Mouse (Mus musculus): ENCODE results near the gene Rnf39. TPM values are rescaled to one million over a fixed set of nuclear protein-coding genes. Genes with fewer than 3 reads are reported as not detected.

Rnf39 gene
- 1 to 10 TPM; 3.0 to 4.6 TPM for total RNA-seq (2021)
- long read RNA-seq = 0 reads

GRCm38 (mm10) chr17:36942791-36943471, at the start of gene Rnf39:
Gene Rnf39 (plus strand): TSS chr17:36942918.
- peak in 1 of 2 experiments; percentile 41 for DNase-seq (ENCODE audit: low spot score in 2 of 2)

- DNase-seq (ENCODE audit: low spot score in 2 of 2) = no peak
Measured at GRCm38 (mm10) chr17:36893387-36893786, 49.3 kb upstream of the Rnf39 start.

- peak in 1 of 2 experiments; percentile 46 for DNase-seq (ENCODE audit: low spot score in 2 of 2)
Measured at GRCm38 (mm10) chr17:36896583-36896982, 46.1 kb upstream of the Rnf39 start.

- no peak for DNase-seq (ENCODE audit: low spot score in 2 of 2)
Measured at GRCm38 (mm10) chr17:36897065-36897464, 45.7 kb upstream of the Rnf39 start.

- no peak for DNase-seq (ENCODE audit: low spot score in 2 of 2)
Measured at GRCm38 (mm10) chr17:36897552-36898205, 45.0 kb upstream of the Rnf39 start, which contains the start of gene Trim31. Gene Trim31 (plus strand): TSS chr17:36898118.

GRCm38 (mm10) chr17:36899376-36899775, 43.3 kb upstream of the Rnf39 start:
- no peak for DNase-seq (ENCODE audit: low spot score in 2 of 2)

- peak; percentile 59 to 78 for DNase-seq (ENCODE audit: low spot score in 2 of 2)
Measured at GRCm38 (mm10) chr17:36900001-36900400, 42.7 kb upstream of the Rnf39 start.

- DNase-seq (ENCODE audit: low spot score in 2 of 2) = no peak
Measured at GRCm38 (mm10) chr17:36900691-36901090, 42.0 kb upstream of the Rnf39 start.

GRCm38 (mm10) chr17:36903651-36904050, 39.1 kb upstream of the Rnf39 start:
- DNase-seq (ENCODE audit: low spot score in 2 of 2) = peak in 1 of 2 experiments; percentile 10

- DNase-seq (ENCODE audit: low spot score in 2 of 2) = no peak
Measured at GRCm38 (mm10) chr17:36908235-36908634, 34.5 kb upstream of the Rnf39 start.

- no peak for DNase-seq (ENCODE audit: low spot score in 2 of 2)
Measured at GRCm38 (mm10) chr17:36909802-36910201, 32.9 kb upstream of the Rnf39 start.

- DNase-seq (ENCODE audit: low spot score in 2 of 2) = no peak
Measured at GRCm38 (mm10) chr17:36912031-36912430, 30.7 kb upstream of the Rnf39 start.

GRCm38 (mm10) chr17:36914108-36914507, 28.6 kb upstream of the Rnf39 start:
- DNase-seq (ENCODE audit: low spot score in 2 of 2) = peak; percentile 56 to 90

- peak; percentile 16 to 75 for DNase-seq (ENCODE audit: low spot score in 2 of 2)
Measured at GRCm38 (mm10) chr17:36915076-36915475, 27.6 kb upstream of the Rnf39 start.

- DNase-seq (ENCODE audit: low spot score in 2 of 2) = no peak
Measured at GRCm38 (mm10) chr17:36920239-36920638, 22.5 kb upstream of the Rnf39 start.

- DNase-seq (ENCODE audit: low spot score in 2 of 2) = no peak
Measured at GRCm38 (mm10) chr17:36922715-36923114, 20.0 kb upstream of the Rnf39 start.

- DNase-seq (ENCODE audit: low spot score in 2 of 2) = no peak
Measured at GRCm38 (mm10) chr17:36923491-36923890, 19.2 kb upstream of the Rnf39 start.

- DNase-seq (ENCODE audit: low spot score in 2 of 2) = no peak
Measured at GRCm38 (mm10) chr17:36927496-36928120, 15.1 kb upstream of the Rnf39 start.

- no peak for DNase-seq (ENCODE audit: low spot score in 2 of 2)
Measured at GRCm38 (mm10) chr17:36929236-36929932, 13.3 kb upstream of the Rnf39 start.

- DNase-seq (ENCODE audit: low spot score in 2 of 2) = no peak
Measured at GRCm38 (mm10) chr17:36930233-36930632, 12.5 kb upstream of the Rnf39 start.

- DNase-seq (ENCODE audit: low spot score in 2 of 2) = no peak
Measured at GRCm38 (mm10) chr17:36931130-36931529, 11.6 kb upstream of the Rnf39 start.

- DNase-seq (ENCODE audit: low spot score in 2 of 2) = no peak
Measured at GRCm38 (mm10) chr17:36931806-36932205, 10.9 kb upstream of the Rnf39 start.
